Mouse (Mus musculus) urinary bladder, adult 2 months (tissue): ENCODE results near the gene Map4k3. TPM values are rescaled to one million over a fixed set of nuclear protein-coding genes. Genes with fewer than 3 reads are reported as not detected.
A peak's percentile ranks its signal among the peaks of the same experiment; 100 is the strongest.
"Not testable (repeated sequence)": the region's sequence is repeated elsewhere in the genome, so short reads cannot be mapped to it uniquely, and the experiment has no call there.

ENCODE experiments used
- DNase-seq: peaks from one replicate; pipeline ENCODE4 v3.0.0; 2022; ENCODE audit warnings: low spot score
- polyA plus RNA-seq: library from polyadenylated mRNA; depleted of rRNA; stranded (reverse); fragments of >200 nt; gene quantifications from 2 replicates; pipeline ENCODE4 v1.2.3, GENCODE M21; 2012

Map4k3 gene
- polyA plus RNA-seq, 1 experiment, result 47.9 TPM

DNA sequence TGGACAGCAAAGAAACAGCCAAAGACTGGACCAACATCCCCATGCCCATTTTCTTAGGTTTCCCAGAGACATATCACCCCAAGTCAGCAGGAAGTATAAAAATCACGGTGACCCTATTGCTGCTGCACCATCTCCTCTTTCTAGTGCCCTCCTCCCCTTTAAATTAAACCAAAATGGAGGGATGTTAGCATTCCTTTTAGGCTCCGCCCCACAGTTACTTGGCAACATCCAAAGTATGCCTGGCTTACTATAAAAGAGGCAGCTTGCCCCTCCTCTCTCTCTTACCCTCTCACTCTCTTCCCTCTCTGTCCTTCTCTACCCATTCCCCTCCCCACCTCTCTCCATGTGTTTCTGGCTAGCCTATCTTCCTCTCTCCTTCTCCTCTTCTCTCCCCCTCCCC, 159.8 kb downstream of the Map4k3 start:
- no peak for DNase-seq

DNA sequence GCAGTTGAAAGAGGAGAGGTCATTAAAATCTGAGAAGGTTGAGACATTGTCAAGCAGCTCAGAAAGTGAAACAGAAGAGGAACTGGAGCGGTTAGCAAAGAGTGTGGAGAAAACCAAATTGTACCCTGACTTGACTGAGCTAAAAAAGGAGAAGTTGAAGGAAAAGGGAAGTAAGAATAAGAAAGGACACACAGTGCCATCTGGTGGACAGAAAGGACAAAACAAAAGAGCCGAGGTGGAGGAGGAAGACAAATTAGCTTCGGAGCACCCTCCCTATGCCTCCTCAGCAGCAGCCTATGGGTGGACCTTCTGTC, 163.7 kb downstream of the Map4k3 start:
- no peak for DNase-seq

DNA sequence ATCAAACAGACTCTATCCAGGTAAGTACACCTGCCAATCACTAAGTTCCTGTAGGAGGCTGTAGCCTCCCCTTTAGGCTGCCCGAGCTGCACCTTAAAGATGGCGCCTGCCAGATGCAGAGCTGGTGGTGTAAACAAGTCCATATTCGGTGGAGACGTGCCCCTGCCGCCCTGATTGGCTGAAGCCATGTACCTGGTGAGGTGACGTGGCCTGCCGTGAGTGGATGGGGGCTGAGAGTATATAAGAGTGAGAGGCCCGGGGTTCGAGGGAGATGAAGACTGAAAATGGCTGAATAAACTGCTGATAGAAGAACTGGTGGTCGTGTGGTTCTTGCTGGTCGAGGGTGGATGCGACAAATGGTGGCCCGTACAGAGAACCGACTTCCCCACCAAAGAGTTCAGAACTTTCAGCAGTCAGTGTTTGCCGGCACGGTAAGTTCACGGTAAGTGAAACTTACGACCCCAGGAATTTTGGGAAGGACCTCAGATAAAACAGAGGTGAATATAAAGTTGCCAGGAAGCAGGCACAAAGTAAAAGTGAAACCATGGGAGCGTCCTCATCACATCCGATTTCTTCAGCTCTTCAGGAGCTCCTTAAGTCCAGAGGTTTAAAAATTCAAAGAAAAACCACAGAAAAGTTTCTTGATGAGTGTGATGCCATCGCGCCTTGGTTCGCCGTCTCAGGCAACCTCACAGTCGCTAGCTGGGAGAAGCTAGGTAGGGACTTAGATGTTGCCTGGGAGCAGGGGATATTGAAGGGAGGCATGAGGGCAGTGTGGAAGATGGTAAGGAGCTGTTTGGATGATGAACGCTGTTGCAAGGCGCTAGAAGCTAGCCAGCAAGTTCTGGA, 164.3 kb downstream of the Map4k3 start:
- DNase-seq, result not testable (repeated sequence)

DNA sequence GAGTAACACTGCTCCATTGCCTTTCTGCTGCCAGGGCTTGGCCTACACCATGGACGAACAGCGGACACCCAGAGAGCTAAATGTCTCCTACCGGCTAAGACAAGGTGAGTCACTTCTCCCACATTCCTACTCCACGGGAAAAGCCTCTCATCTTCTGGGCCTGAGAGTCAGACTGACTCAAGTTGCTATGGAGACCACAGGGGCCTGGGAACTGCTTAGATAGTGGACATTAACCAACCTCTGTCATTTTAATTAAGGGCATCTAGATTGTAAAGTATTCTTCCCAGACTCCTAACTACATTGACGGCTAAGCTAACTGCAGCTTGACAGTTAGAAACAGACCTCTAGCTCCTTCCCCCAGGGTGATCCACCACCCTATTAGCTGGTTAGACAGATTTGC, 165.5 kb downstream of the Map4k3 start:
- no peak for DNase-seq

DNA sequence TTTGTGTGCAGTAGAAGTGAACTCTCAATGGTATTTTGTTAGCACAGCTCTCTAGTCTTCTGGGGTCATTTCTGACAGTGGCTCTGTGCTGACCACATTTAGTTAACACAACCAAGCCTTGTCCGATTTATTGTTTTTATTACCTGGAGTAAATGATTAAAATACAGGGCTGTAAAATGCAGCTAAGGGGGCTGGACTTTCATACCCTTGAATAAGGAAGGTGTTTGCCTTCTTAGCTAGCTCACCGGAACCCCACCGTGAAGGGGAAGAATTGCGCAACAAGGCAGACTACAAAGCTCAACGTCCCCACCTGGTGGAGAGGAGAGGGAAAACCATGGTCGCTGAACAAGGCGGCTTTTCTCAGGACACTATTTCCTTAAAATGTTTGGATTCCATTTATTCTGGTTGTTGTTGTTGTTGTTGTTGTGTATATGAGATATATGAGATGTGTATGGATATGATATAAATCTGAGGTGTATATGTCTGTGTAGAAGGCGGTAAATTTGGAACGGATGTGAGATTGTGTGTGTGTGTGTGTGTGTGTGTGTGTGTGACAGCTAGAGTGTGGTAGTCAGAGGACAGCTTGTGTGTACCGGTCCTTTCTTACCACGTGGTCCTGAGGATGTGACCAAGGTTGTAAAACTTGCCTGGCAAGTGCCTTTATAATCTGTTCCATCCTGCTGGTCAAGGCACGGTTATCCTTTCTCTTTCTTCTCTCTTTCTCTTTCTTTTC, 167.4 kb downstream of the Map4k3 start:
- DNase-seq, result no peak

DNA sequence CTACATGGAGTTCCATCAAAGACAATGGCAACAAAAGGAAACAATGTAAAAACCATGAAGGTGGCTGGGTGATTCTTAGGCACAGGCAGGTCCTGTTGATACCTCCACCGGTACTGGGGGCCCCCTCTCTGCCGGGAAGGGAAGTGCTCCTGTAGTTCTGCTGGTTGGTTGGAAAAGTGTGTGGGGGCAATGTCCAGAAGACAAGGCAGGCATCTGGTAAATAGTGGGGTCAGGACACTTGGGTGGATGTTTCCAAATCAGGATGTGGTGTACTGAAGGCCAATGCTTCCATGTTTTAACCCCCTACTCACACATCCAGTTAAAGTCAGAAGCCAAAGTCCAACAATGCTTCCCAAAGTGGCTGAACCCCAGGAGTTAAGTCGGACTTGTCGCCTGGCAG, 168.5 kb downstream of the Map4k3 start:
- no peak for DNase-seq

DNA sequence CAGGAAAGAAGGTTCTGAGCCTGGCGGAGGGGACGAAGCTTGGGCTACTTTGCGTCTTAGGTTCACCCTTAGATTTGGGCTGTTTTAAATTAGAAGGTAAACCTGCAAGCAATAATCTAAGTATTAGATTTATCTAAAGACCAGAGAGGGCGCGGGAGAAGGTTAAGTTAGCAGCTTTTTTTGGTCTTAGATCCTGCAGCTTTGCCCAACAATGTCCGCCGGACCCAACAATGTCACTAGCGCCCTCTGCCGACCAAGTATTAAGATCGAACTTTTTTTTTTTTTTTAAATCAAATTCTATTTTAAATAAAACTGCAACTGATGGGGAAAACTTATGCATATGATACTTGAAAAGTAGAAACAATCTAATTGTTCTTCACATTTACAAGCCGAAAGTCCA, 169.2 kb downstream of the Map4k3 start:
- no peak for DNase-seq

DNA sequence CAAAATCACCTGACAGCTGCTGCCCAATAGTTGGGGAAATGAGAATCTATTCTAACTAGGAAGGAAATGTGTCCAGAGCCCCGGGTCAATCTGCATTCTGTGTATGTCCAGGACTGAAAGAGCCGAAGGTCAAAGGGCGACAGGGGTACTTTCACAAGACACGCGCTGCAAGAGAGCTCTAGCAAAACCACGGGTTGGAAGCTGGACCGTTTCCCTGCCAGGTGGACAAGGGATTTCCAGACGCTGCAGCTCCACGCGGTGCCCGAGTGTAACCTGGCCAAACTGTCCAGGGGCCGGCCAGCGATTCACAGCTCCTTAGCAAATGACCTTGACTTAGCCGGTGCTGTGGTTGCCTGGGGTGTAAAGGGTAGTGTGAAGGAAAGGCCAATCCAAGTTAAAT, 169.7 kb downstream of the Map4k3 start:
- DNase-seq, result no peak

DNA sequence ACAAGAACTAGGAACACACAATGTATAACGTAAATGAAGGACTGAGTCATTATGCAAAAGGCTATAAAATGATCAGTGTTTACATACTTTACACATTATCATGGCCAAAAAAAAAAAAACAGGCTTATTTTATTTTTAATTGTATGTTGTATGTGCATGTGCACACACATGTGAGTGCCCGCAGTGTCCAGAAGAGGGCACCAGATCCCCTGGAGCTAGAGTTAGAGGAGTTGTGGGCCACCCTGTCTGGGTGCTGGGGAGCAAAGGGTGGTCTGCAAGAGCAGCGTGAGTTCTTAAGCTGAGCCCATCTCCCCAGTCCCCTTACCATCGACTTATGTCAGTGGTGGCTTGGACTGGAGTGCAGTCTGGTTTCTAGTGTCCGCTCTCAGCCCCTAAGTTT, 170.8 kb downstream of the Map4k3 start:
- DNase-seq, result no peak

DNA sequence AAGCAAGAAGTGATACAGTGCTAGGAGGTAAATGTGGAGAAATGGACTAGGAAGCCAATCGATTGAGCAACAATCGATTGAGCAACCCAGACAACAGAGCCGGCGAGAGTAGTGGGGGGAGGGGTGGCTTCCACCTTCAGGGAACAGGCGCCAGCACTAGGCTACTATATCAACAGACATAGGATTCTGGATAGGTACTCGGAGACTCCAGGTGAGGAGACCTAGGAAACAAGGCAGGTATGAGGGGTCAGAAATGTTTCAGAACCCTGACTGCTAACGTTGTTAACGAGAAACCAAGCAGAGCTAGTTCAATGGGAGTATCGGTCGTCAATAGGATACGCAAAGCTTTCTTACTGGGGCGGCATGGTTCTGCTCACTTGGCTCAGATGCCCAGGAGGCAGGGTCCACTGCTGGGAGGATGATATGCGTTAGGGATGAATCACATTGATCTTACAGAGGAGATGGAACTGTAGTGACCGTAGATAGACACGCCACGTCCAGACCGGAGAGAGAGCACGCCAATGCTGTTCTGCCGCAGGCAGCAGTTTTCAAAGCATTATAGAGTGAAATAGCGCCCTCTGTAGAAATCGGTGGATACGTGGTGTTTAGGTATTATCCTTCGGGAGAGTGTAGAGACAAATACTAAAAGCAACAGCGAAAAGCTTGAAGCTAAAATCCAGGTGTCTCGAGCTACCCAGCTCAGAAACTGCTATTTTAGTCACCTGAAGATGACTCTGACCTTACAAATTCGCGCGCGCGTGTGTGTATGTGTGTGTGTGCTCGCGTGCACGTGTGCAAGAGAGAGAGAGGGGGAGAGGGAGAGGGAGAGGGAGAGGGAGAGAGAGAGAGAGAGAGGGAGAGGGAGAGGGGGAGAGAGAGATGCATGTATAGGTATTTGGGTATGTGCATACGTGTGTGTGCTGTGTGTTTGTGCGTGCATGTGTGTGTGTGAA, 174.7 kb downstream of the Map4k3 start:
- DNase-seq, result peak; percentile 49

DNA sequence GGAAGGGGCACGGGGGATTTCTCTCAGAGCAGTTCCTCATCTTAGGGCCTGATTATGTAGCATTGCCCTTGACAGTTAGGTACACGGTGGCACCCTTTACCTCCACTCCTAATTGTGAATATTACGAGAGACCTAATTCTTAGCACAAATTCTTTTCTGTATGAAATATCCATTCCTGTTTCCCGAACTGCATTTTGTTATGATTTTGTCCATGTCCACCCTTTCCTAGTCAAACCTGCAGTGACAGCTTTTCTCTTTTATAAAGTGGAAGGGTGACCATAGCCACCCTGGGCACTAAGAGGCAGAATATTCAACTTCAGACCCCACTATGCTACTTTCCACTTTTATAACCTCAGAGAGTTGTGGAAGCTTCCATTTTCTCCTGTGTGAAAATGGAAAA, 175.6 kb downstream of the Map4k3 start:
- DNase-seq, result no peak

DNA sequence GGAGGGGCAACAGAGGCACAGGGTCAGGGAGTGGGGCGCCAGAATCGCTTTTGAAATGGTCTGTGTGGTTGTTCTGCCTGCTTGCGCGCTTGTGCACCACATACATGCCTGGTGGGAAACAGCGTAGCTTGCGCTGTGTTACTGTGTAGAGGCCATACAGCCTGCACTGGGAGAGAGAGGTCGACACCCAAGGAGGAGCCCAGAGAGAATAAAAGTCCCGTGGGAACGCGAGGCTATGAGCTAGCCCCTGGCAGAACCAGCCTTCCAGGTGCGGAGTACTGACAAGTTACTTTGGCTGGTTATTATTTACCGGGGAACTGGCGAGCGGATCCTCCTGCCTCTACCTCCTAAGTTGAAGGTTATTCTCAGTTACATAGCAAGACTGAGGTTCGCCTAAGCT, 177.3 kb downstream of the Map4k3 start:
- no peak for DNase-seq

DNA sequence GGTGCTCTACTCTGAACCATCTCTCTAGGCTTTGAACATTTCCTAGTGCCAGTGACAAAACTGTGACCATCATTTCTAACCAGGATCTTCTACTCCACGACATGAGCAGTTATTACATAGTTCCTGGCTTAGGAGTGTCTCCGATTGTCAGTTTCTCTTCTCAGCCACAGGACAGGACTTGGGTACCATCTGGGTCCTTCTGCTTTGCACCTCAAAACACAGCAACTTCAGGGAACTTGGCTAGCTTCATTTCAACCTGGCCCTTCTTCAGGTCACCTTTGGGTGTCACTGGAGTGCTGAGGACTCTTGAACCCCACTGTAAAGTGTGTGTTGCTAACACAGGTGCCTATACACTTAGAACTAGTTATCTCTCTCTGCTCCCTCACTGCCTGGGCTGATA, 181.4 kb downstream of the Map4k3 start:
- no peak for DNase-seq

DNA sequence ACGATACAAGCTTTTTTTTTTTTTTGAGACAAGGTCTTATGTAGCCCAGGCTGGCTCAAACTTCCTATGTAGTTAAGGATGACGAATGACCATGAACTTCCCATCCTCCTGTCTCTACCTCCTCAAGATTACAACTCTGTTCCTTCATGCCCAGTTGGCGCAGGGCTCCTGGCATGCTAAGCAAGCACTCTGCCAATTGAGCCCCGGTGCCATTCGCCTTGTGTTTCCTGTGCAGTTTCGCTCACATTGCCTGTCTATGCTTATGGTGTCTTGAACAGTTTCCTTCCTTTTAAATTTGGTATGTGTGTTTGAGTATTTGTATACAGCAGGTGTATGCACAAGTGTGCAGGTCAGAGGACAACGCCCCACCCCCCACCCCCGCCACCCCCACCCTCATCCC, 182.1 kb downstream of the Map4k3 start:
- no peak for DNase-seq

DNA sequence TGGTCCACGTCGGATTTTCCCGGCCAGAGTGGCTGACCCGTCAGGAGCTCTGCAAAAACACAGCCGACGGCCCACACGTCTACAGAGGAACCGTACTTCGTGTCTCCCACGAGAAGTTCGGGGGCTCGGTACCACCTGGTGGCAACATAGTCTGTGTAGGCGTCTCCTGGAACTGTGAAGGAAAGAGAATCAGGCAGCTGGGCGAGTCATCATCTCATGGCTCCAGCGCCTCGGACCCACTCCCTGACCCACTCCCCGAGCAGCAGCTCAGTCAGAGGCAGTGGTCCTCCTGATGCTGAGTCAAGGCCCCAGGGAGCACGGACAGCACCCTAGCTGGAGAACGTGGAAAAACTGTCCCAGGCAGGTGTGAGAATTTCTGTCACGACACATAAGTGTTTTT, 184.6 kb downstream of the Map4k3 start:
- DNase-seq, result no peak

DNA sequence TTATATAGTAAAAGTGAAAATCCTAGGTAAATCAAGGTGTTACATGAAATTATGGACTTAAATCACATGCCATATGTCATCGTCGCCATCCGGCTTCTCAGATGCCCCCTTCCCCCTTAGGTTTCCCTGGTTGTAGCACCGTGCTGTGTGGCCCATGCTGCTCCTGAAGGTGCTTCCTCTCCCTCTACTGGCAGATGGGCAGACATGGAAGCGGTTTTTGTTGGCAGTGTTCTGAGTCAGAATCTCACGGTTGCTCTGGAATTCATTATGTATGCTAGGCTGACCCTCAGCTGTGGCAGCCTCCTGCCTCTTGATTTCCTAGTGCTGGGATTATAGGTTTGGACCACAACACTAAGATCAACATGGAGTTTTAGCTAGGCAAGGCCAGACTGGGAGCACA, 191.1 kb downstream of the Map4k3 start:
- no peak for DNase-seq

DNA sequence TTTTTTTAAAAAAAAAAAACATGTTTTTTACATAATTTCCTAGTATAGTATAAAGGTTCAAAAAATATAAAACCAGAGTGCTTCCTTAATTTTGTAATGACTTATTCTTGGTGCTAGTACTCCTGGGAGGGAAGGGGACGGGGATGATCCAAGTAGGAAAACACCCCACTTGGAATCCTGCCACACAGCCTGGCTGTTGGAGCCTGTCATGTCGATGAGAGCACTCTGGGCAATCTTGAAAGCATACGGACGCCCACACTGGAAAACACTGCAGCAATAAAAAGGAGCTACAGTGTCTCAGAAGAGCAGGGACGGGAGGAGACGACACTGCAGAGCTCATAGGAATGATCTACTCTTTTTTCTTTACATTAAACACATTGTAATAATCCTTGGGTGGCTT, 192.7 kb downstream of the Map4k3 start:
- DNase-seq, result no peak

DNA sequence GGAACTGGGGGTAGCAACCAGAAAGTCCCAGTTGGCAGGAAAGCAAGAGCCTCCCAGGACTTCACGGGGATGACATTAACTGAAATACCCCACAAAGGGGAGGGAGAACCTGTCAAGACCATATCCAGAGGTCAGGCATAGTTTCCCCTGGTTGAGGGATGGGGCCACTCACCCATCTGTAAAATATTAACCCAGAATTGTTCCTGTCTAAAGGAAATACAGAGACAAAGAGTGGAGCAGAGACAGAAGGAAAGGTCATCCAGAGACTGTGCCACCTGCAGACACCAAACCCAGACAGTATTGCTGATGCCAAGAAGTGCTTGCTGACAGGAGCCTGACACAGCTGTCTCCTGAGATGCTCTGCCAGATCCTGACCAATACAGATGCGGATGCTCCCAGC, 196.9 kb downstream of the Map4k3 start:
- not testable (repeated sequence) for DNase-seq
